Mouse (Mus musculus): ENCODE results near the gene Gm20865. TPM values are rescaled to one million over a fixed set of nuclear protein-coding genes. Genes with fewer than 3 reads are reported as not detected.
"Not testable (repeated sequence)": the region's sequence is repeated elsewhere in the genome, so short reads cannot be mapped to it uniquely, and the experiment has no call there.

The Gm20865 gene
- not detected in 2 replicates for polyA plus RNA-seq (2015; fragmentation: Nextera tagmentation; extraction: Ambion mirVana)

DNA sequence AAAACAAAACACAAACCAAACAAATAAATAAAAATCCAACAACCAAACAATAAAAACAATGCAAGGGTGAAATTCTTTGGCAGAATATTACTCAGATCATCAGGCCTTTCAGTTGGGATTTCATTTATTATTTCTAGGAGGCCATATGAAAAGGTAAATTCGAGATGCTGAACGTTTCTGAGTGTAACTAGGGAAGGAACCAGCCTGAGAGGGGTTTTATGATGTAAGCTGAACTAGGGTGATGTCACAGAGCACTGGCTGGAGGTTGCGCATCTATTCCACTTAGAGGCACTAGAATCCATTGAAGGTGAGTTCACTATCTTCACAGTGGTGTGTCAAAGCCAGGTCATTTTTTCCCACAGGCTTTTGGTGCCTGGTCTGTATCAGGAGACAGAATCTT is at the start of gene Gm20865:
Gene Gm20865, plus strand, starts transcription at position 301 of the 400 bp plus-strand sequence.
- not testable (repeated sequence) for H3K9ac ChIP-seq (replicated peaks); ATAC-seq (ENCODE audit: low FRiP score); H3K4me2 ChIP-seq; H3K9me3 ChIP-seq (replicated peaks); H3K36me3 ChIP-seq; H3K4me3 ChIP-seq (replicated peaks); H3K27me3 ChIP-seq (replicated peaks); H3K4me1 ChIP-seq; H3K27ac ChIP-seq (replicated peaks)
- WGBS: no CpG with 5 or more reads among the region's 3 CpGs

Other genes starting within 250 kb of the Gm20865 start
- not detected in 2 replicates for gene Gm29866, start 247.9 kb upstream of the Gm20865 start, polyA plus RNA-seq (2015; fragmentation: Nextera tagmentation; extraction: Ambion mirVana)
- gene Gm20909, start 77.0 kb upstream of the Gm20865 start, polyA plus RNA-seq (2015; fragmentation: Nextera tagmentation; extraction: Ambion mirVana): not detected in 2 replicates

Data from neural tube, embryonic 15.5 days (tissue).